Mouse (Mus musculus) liver, embryonic 14.5 days (tissue): ENCODE results near the gene Hand2. TPM values are rescaled to one million over a fixed set of nuclear protein-coding genes. Genes with fewer than 3 reads are reported as not detected.
A peak's percentile ranks its signal among the peaks of the same experiment; 100 is the strongest.

Experiments
- ATAC-seq: fragments of 200-750 bp; cut with Nextera tagmentation; 2 replicates; pipeline ENCODE4 v1.8.0; 2017; ENCODE audit warnings: moderate number of reproducible peaks, mild to moderate bottlenecking, moderate library complexity; ENCODE audit not compliant: insufficient read depth
- DNase-seq, 3 experiments: peaks; one replicate each; pipeline ENCODE4 v3.0.0-alpha.2; 2012 to 2013; ENCODE audit warnings: low read depth in 3 of 3, low spot score in 3 of 3
- H3K27ac ChIP-seq: fragments of 300-500 bp; sonication (generic); 2 replicates; pipeline ENCODE4 v1.5.1; 2014; ENCODE audit warnings: moderate library complexity, mild to moderate bottlenecking, control low read depth, inconsistent platforms
- H3K27me3 ChIP-seq: fragments of 300-500 bp; sonication (generic); 2 replicates; pipeline ENCODE4 v1.6.1; 2014; ENCODE audit warnings: mild to moderate bottlenecking, low read length, moderate library complexity; ENCODE audit not compliant: control insufficient read depth, insufficient read depth
- H3K36me3 ChIP-seq: fragments of 300-500 bp; sonication (generic); replicated peaks from 2 replicates; pipeline ENCODE4 v1.6.1; 2014; ENCODE audit warnings: low read depth; ENCODE audit not compliant: control insufficient read depth, insufficient read depth
- H3K4me1 ChIP-seq, 2 experiments: fragments of 200-500 bp in 1 of 2; fragments of 300-500 bp in 1 of 2; sonication (generic) in 1 of 2; replicated peaks; 2 replicates each; pipeline ENCODE4 v1.6.1; 2012 to 2014; ENCODE audit warnings: antibody characterized with exemption in 1 of 2, inconsistent platforms in 1 of 2, low read length in 1 of 2; ENCODE audit not compliant: control insufficient read depth in 2 of 2, insufficient read depth in 2 of 2
- H3K4me2 ChIP-seq: fragments of 300-500 bp; sonication (generic); 2 replicates; pipeline ENCODE4 v1.6.1; 2014; ENCODE audit warnings: low read depth, mild to moderate bottlenecking, control low read depth, moderate library complexity
- H3K4me3 ChIP-seq, 2 experiments: fragments of 200-500 bp in 1 of 2; fragments of 300-500 bp in 1 of 2; sonication (generic) in 1 of 2; 2 replicates each; pipeline ENCODE4 v1.5.1; 2012 to 2014; ENCODE audit warnings: low read depth in 2 of 2, low read length in 2 of 2, mild to moderate bottlenecking in 2 of 2, control low read depth in 1 of 2, inconsistent platforms in 1 of 2, moderate library complexity in 1 of 2; ENCODE audit not compliant: insufficient read depth in 1 of 2
- H3K9ac ChIP-seq: fragments of 300-500 bp; sonication (generic); replicated peaks from 2 replicates; pipeline ENCODE4 v1.6.1; 2014; ENCODE audit warnings: mild to moderate bottlenecking, control low read depth, moderate library complexity
- H3K9me3 ChIP-seq: fragments of 300-500 bp; sonication (generic); 2 replicates; pipeline ENCODE4 v1.6.1; 2016; ENCODE audit warnings: low read length, mixed read lengths; ENCODE audit not compliant: control insufficient read depth
- CTCF ChIP-seq: IDR thresholded peaks from 2 replicates; pipeline ENCODE4 v1.5.1; 2016; ENCODE audit warnings: antibody characterized with exemption, low read depth, control low read depth
- EP300 ChIP-seq: IDR thresholded peaks from 2 replicates; pipeline ENCODE4 v1.6.1; 2016; ENCODE audit warnings: antibody characterized with exemption, low read depth
- WGBS: fragments of 180-500 bp; shearing (Covaris S2); extraction: QIAGEN DNeasy Blood & Tissue Kit; methylation state at CpG from one replicate; pipeline ENCODE4 v1.1.7; 2014; ENCODE audit not compliant: insufficient replicate concordance; 5-methylcytosine and 5-hydroxymethylcytosine counted together
- polyA plus RNA-seq, 2 experiments: library from polyadenylated mRNA; depleted of rRNA in 1 of 2; stranded (reverse) in 1 of 2; unstranded in 1 of 2; fragments of >200 nt; fragmentation: Nextera tagmentation in 1 of 2; extraction: Ambion mirVana in 1 of 2; gene quantifications; 2 replicates each; pipeline versions ENCODE4 v1.2.1 to v1.2.3; 2012 to 2014

Hand2 gene
- polyA plus RNA-seq, 2 experiments = 0.44 to 2.1 TPM

- TF ChIP-seq EP300 (no peak), CTCF (no peak)
- no peak for DNase-seq
Measured at GRCm38 (mm10) chr8:57321898-57322895, 1.4 kb downstream of the Hand2 start.

DNA sequence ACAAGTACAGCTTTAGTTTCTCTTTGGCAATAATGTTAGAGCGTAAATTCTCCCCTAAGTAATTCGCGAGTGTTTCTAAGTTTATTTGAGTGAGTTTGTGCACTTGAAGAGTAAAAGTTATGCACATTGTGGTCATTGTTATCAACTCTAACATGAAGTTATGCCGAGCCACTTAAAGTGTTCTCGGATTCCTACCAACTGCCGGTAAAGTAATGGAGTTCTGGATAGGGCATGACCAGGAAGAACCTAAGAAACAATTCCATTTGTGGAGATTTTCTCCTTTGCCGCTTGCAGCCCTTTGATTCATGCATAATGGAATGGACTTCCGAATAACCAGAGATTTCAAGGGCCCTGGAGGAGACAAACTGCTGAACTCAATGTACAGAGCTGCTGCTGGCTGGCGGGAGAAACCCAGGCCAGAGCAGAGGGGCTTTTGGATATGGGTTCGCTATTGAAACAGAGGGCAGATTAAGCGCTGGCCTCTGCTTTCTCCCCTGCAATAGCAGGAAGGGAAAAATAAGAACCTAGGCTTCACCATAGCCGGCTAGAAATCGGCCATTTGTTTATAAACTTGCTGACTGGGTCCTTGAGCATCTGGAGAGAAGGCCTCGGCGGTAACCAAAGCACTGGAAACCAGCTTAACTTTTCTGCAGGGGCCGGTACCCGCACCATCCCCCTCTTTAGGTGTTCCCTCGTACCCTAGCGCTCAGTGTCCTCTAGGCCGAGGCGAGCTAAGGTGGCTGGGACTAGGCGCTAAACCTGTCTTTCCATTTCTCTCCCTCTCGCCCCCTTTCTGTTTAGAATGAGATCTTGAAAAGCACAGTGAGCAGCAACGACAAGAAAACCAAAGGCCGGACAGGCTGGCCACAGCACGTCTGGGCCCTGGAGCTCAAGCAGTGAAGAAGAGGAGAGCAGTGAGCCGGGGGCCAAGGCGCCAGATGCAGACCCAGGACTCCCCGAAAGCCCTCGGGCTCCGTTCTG is 2.5 kb downstream of the Hand2 start:
- peak overlapping the region; percentile 3; the same call in 1 of the 2 replicates for H3K9ac ChIP-seq
- no peak overlapping the region for H3K4me2 ChIP-seq
- no peaks in the 10 kb centered on the region for H3K9me3 ChIP-seq
- H3K27ac ChIP-seq = no peak overlapping the region
- no peaks in the 10 kb centered on the region for H3K36me3 ChIP-seq
- H3K4me3 ChIP-seq = peak overlapping the region; percentile 34 to 59; a peak in 3 of 4 replicates
- no peak for TF ChIP-seq CTCF
- TF ChIP-seq EP300 = no peak
- ATAC-seq = no peak
- H3K27me3 ChIP-seq = peaks cover 98% of the 10 kb centered on the region
- H3K4me1 ChIP-seq = no peaks in the 10 kb centered on the region
- 4% methylated on average over 31 of the region's 31 CpGs for WGBS
- DNase-seq = no peak

More at GRCm38 (mm10) chr8:57321898-57322895, 1.4 kb downstream of the Hand2 start:
- Histone ChIP-seq H3K4me3 (peak overlapping the region; percentile 34 to 59), H3K36me3 (no peaks in the 10 kb centered on the region), H3K9me3 (no peaks in the 10 kb centered on the region), H3K27ac (no peak overlapping the region), H3K4me1 (no peaks in the 10 kb centered on the region), H3K27me3 (peaks cover 97% of the 10 kb centered on the region), H3K9ac (no peak overlapping the region; the same call in 1 of the 2 replicates), H3K4me2 (no peak overlapping the region; the same call in 1 of the 2 replicates)
- ATAC-seq = no peak
- WGBS = under 1% methylated on average over 63 of the region's 64 CpGs

GRCm38 (mm10) chr8:57324091-57324490 is 3.3 kb downstream of the Hand2 start:
- H3K4me1 ChIP-seq = no peaks in the 10 kb centered on the region
- no peak overlapping the region for H3K4me3 ChIP-seq
- H3K27ac ChIP-seq = no peak overlapping the region
- no peak for DNase-seq
- no peaks in the 10 kb centered on the region for H3K9me3 ChIP-seq
- no peaks in the 10 kb centered on the region for H3K36me3 ChIP-seq
- ATAC-seq = no peak
- no peak overlapping the region for H3K9ac ChIP-seq
- no peak overlapping the region for H3K4me2 ChIP-seq
- 6% methylated on average over 12 of the region's 12 CpGs for WGBS
- H3K27me3 ChIP-seq = peaks cover 98% of the 10 kb centered on the region
- no peak for TF ChIP-seq EP300
- TF ChIP-seq CTCF = no peak

DNA sequence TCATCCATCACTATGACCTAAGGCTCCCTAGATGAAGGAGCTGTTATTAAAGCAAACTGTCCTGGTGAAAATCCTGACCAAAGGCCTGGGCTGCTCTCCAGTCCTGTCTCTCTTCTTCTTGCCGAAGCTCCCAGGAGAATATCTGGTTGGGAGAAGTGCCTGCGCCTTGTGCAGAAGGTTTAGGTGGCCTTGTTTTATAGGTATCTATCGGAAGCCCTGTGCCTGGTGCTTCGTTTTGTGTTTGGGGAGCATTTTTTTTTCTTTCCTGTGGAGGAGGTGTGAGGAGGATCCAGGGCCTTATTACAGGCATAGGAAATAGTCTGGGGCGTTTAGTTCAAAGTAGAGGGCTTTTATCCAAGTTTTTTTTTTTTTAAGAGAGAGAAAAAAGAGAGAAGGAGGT is 3.9 kb downstream of the Hand2 start:
- no peak for ATAC-seq
- WGBS = 9% methylated on average over 5 of the region's 5 CpGs
- Histone ChIP-seq H3K4me3 (peak overlapping the region; percentile 16 to 27; a peak in 2 of 4 replicates), H3K27me3 (peaks cover 98% of the 10 kb centered on the region), H3K4me2 (no peak overlapping the region), H3K36me3 (no peaks in the 10 kb centered on the region), H3K4me1 (no peaks in the 10 kb centered on the region), H3K9ac (no peak overlapping the region), H3K9me3 (no peaks in the 10 kb centered on the region), H3K27ac (no peak overlapping the region)
- no peak for TF ChIP-seq EP300
- TF ChIP-seq CTCF = no peak
- no peak for DNase-seq
